Mouse (Mus musculus) CD4-positive, CD25-positive, alpha-beta regulatory T cell, adult 2 months (primary cell): ENCODE measurements around the gene Tmem79.
"Not testable (repeated sequence)": the region's sequence is repeated elsewhere in the genome, so short reads cannot be mapped to it uniquely, and the experiment has no call there.

Experiments used
- DNase-seq: peaks from one replicate; pipeline ENCODE4 v3.0.0-alpha.2; 2012; ENCODE audit warnings: low read depth, low spot score

Tmem79 gene

GRCm38 (mm10) chr3:88285565-88285895, 50.4 kb downstream of the Tmem79 start:
- DNase-seq: not testable (repeated sequence)

GRCm38 (mm10) chr3:88284815-88285564, 51.0 kb downstream of the Tmem79 start:
- DNase-seq: not testable (repeated sequence)

GRCm38 (mm10) chr3:88281141-88281916, 54.6 kb downstream of the Tmem79 start:
- not testable (repeated sequence) for DNase-seq

GRCm38 (mm10) chr3:88280035-88280434, 55.9 kb downstream of the Tmem79 start:
- no peak for DNase-seq
